Mouse (Mus musculus) layer of hippocampus, adult 11-12 months (tissue): ENCODE results near the gene Tkfc.
A peak's percentile ranks its signal among the peaks of the same experiment; 100 is the strongest.
"Not testable (repeated sequence)": the region's sequence is repeated elsewhere in the genome, so short reads cannot be mapped to it uniquely, and the experiment has no call there.

ENCODE experiments used
- DNase-seq: peaks from one replicate; pipeline ENCODE4 v3.0.0; 2022; ENCODE audit warnings: low spot score

Gene Tkfc

GRCm38 (mm10) chr19:10587231-10587630, 18.2 kb downstream of the Tkfc start:
- no peak for DNase-seq

- no peak for DNase-seq
Measured at GRCm38 (mm10) chr19:10585112-10585511, 20.3 kb downstream of the Tkfc start.

DNA sequence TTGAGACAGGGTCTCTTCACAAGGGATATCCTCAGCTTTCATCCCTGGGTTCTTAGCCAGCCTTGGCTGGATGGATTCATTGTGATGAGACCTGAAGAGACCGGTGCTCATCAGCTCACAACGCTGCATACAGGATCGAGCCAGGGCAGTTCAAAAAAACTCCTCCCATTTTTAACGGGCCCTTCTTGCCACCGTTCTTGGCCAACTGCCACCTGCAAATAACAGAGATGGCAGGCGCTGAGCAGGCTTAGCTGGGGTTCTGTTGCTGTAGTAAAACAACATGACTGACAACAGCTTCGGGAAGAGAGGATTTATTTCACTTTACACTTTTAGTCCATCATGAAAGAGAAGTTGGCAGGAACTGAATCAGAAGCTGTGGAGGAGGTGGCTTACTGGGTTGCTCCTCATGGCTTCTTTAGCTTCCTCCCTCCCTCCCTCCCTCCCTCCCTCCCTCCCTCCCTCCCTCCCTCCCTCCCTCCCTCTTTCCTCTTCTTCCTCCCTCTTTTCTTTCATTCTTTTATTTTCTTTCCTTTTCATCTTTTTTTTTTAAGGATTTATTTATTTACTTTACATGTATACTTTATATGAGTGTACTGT, 21.8 kb downstream of the Tkfc start:
- DNase-seq: no peak

DNA sequence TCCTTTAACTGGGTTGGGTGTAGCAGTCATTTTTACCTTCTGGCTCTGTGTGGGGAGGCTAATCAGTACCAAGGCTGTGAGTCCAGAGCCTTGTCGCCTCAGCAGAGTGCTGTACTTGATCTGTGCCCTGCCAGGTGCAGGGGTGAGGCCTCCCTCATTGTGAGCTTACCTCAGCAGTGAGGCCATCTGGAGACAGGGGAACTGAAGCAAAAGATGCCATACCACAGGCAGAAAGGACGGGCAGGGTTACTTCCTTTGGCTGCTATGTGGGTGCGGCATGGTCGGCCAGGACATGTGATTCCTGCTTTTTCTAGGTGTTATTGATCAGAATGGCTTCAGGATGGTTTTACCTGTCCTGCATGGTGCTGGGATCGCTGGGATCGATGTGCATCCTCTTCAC, 23.5 kb downstream of the Tkfc start:
- DNase-seq: no peak

- DNase-seq: no peak
Measured at GRCm38 (mm10) chr19:10580761-10581160, 24.7 kb downstream of the Tkfc start.

GRCm38 (mm10) chr19:10580102-10580501, 25.4 kb downstream of the Tkfc start:
- DNase-seq: no peak

- DNase-seq: peak; percentile 94
Measured at GRCm38 (mm10) chr19:10576690-10577561, 28.5 kb downstream of the Tkfc start, which contains the start of the genes Cyb561a3 and Tmem138. Gene Cyb561a3 (plus strand): TSS chr19:10577172. Gene Tmem138 (minus strand): TSS chr19:10577362.

GRCm38 (mm10) chr19:10569627-10570026, 35.8 kb downstream of the Tkfc start:
- no peak for DNase-seq

GRCm38 (mm10) chr19:10565217-10565616, 40.2 kb downstream of the Tkfc start:
- no peak for DNase-seq

DNA sequence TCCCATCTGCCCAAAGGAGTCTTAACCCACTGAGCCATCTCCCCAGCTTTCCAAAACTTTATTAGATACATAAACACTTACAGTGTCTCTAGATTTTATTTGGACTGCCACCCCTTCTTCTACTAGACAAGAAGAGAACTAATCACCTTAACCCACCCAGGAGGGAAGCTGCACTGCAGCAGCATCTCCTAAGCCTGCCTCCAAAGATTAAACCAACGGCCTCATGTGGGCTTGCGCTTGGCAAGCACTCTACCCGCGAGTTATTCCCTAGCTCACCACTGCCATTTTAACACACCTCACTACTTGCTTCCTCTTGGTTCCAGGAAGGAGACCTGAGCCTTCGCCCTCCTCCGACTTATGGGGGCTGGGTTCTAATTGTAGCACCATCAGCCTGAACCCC, 41.2 kb downstream of the Tkfc start:
- no peak for DNase-seq

DNA sequence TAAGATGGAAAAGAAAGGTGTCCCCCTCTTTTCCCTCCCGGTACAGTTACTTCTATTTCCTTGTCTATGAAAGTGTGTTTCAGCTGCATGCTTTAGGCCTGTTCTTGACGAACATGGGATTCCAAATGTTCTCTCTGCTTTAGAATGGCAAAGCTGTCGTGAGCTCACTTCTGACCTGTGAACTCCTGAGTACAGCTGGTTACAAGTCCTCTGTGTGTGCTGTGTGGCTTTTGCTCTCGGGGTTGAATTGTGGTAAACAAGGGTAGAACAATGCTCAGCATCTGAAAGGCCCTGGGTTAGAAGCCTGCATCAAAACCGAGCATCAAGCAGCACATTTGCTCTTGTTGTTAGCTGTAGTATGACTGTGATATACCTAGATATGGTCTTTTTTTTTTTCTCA, 43.1 kb downstream of the Tkfc start:
- no peak for DNase-seq

- DNase-seq: no peak
Measured at GRCm38 (mm10) chr19:10561558-10562314, 43.7 kb downstream of the Tkfc start.

GRCm38 (mm10) chr19:10560108-10560507, 45.3 kb downstream of the Tkfc start:
- DNase-seq: no peak

DNA sequence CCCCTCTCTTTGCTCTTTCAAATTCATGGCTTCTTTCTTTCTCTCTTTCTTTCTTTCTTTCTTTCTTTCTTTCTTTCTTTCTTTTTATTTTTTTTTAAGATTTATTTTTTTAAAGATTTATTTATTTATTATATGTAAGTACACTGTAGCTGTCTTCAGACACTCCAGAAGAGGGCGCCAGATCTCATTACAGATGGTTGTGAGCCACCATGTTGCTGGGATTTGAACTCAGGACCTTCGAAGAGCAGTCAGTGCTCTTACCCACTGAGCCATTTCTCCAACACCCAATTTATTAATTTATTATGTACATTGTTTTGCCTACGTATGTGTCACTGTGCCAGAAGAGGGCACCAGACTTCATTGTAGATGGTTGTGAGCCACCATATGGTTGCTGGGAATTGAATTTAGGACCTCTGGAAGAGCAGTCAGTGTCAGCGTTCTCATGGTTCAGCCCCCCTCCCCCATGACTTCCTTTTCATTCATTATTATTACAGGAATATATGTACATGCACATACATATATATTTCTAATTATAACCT, 47.5 kb downstream of the Tkfc start:
- not testable (repeated sequence) for DNase-seq

DNA sequence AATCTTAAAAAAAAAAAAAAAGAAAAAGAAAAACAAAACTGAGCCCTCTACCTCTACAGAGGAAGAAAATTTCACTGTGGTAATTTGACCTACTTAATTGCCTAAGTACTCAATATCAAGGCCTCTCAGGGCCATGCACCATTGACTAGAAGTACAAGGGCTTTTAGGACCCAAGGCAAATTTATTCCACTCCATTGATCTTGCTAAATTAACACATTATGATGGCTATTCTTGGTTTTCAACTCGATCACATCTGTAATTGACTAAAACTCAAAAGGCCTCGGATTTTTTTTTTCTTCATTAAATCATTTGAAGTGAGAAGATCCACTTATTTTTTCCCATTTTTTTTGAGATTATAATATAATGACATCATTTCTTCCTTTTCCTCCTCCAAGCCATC, 48.0 kb downstream of the Tkfc start:
- DNase-seq: no peak

DNA sequence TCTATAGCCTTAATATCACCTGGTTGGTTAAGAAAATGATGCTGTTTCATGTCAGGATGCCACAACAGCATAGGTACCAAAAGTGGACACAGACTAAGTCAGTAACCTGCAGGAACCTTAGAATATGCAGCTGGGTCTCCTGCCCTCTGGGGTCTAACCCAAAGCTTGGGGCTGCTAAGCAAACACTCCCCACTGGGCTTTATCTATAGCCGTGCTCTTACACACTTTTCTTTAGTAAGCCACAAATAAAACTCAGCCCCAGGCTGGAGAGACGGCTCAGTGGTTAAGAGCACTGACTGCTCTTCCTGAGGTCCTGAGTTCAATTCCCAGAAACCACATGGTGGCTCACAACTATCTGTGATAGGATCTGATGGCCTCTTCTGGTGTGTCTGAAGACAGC, 48.5 kb downstream of the Tkfc start:
- no peak for DNase-seq

DNA sequence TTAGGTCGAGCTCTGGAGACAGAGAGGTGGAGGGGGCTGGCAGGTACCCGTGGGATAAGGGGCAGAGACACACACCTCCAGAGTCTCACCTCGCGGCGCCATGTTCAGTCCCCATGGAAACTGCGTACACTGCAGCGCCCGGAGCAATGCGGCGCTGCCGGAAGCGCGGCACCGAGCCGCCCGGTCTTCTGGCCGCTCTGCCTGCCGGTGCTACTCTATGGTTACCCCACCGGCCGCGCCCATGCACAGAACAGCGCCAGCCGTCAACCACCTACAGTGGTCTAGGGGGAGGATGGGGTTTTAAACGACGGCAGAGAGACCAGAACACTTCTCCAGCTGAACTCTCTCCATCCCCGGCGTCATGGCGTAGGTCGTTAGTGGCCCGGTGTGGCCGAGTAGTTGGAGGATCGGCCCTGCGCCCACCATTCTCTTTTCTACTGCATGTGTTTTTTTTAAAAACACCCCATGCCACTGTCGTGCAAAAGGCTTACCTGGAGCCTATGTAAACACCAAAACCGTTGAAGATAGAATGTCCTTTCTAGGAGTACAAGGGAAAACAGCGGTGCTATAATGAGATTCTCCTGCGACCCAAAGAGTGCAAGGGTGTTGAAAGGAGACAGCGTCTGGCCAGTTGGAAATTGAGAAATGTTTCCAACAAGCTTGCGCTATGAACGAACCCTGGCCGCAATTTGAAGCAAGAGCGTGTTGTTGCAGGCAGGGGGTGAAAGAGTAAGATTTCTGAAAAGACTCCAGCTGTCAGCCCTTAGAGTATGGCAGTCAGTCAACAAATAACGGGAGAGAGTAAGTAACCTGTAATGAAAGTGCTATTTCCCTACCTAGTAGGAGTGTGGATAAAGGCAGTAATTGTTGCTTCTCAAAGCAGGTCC, 49.6 kb downstream of the Tkfc start, which contains the start of gene Tmem216:
Gene Tmem216, minus strand, starts transcription at position 615 of the 887 bp plus-strand sequence.
- DNase-seq: peak; percentile 86

DNA sequence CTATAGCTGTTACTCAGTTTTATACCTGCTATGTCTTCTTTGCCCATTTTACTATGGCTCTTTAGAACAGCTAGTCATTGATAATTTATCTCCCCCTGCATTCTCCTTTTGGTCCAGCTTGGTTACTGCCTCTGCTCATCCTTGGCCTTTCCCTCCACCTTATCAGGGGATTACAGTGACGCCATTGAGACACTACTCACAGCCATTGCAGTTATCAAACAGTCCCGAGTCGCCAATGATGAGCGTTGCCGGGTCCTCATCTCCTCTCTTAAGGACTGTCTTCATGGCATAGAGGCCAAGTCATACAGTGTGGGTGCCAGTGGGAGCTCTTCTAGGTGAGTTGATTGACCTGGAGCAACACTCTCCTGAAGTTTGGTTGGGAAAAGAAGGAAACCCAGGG, 66.0 kb downstream of the Tkfc start:
- DNase-seq: no peak
